8 mouse cellular contexts compared by ENCODE assay signal in the genomic region with DNA sequence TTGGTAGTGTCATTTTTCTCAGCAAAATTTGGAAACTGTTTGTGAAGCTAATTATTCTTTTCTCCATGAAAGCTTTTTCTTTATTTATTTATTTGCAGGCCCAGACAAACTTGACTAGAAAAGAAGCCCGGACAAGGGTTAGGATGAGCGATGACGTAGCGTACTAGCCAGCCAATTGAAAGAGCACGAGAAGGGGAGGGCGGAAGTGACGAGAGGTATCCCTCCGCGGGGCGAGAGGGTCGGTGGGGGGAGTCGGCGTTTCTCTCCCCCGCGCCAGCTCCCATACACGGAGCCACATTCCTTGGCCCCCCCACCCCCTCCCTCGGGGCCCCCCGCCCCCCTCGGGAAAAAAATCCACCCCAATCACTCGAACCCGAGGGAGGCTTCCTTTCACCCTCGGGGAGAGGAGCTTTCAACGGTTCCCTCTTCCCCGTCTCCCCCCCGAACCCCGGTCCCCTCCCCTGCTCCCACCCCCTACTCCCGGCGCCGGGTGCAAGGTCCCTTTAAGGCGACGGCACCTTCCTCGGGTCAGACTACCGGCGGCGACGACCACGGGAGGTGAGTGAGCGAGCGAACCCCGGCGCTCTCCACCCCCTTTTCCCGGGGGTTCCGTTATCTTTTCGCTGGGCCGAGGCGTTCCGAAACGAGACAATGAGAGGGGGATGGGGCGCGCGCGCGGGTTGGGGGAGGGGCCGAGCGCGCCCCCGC. TPM values are rescaled to one million over a fixed set of nuclear protein-coding genes. Genes with fewer than 3 reads are reported as not detected.
DNase-seq lines count a peak whose midpoint lies in the region; ATAC-seq and TF ChIP-seq lines count a peak whose summit lies in the region.

A gene (plus strand): TSS at position 385 of the 708 bp plus-strand sequence.

- 0 out of 2 replicates have a peak, but pooled peaks cover 3% of the 10 kb centered on the region for H3K9me3 ChIP-seq in heart, embryonic 12.5 days (replicated peaks)
- no peaks in the 10 kb centered on the region for H3K9me3 ChIP-seq in kidney, postnatal 0 days (replicated peaks; ENCODE audit: low read length)
- H3K9me3 ChIP-seq in liver, embryonic 11.5 days (ENCODE audit: control insufficient read depth, low read length) = no peaks in the 10 kb centered on the region
- no peaks in the 10 kb centered on the region for H3K9me3 ChIP-seq in stomach, embryonic 14.5 days (ENCODE audit: control insufficient read depth, low read depth, low read length)

- H3K4me2 ChIP-seq in heart, embryonic 12.5 days = peak within 1 kb of the TSS; percentile 74
- peak within 1 kb of the TSS; percentile 82 for H3K4me2 ChIP-seq in kidney, postnatal 0 days (ENCODE audit: low read length)
- peak within 1 kb of the TSS; percentile 69 for H3K4me2 ChIP-seq in liver, embryonic 11.5 days
- H3K4me2 ChIP-seq in stomach, embryonic 14.5 days (replicated peaks; ENCODE audit: low read depth, low read length) = peak within 1 kb of the TSS; percentile 55

- peak; percentile 96 for DNase-seq in CD4-positive helper T cell, adult 2 months (ENCODE audit: low read depth, low spot score)
- peak; percentile 97 for DNase-seq in brain, embryonic 18.5 days (ENCODE audit: low read depth, low spot score)
- DNase-seq in kidney, postnatal 0 days (ENCODE audit: low spot score) = peak; percentile 99
- DNase-seq in liver, embryonic 11.5 days (ENCODE audit: low spot score) = peak; percentile 97
- peak; percentile 94 for DNase-seq in naive thymus-derived CD4-positive, alpha-beta T cell, adult 2 months (ENCODE audit: low read depth)

- no peaks in the 10 kb centered on the region for H3K27me3 ChIP-seq in heart, embryonic 12.5 days (replicated peaks)
- no peaks in the 10 kb centered on the region for H3K27me3 ChIP-seq in kidney, postnatal 0 days (ENCODE audit: insufficient read depth, low read length)
- no peaks in the 10 kb centered on the region for H3K27me3 ChIP-seq in liver, embryonic 11.5 days (replicated peaks; ENCODE audit: control insufficient read depth, insufficient read depth, low read length)
- H3K27me3 ChIP-seq in stomach, embryonic 14.5 days (ENCODE audit: control insufficient read depth, insufficient read depth, low read length) = no peaks in the 10 kb centered on the region

- peak within 1 kb of the TSS; percentile 99 for H3K27ac ChIP-seq in heart, embryonic 12.5 days (ENCODE audit: poor library complexity, severe bottlenecking)
- peak within 1 kb of the TSS; percentile 99 for H3K27ac ChIP-seq in kidney, postnatal 0 days
- H3K27ac ChIP-seq in liver, embryonic 11.5 days (ENCODE audit: low read depth, low read length) = peak within 1 kb of the TSS; percentile 96
- peak within 1 kb of the TSS; percentile 97 for H3K27ac ChIP-seq in stomach, embryonic 14.5 days (ENCODE audit: low read length)

- H3K36me3 ChIP-seq in heart, embryonic 12.5 days = no peaks in the 10 kb centered on the region
- H3K36me3 ChIP-seq in kidney, postnatal 0 days (ENCODE audit: insufficient read depth, low read length) = no peaks in the 10 kb centered on the region
- H3K36me3 ChIP-seq in liver, embryonic 11.5 days (ENCODE audit: control insufficient read depth, insufficient read depth, low read length) = no peaks in the 10 kb centered on the region
- H3K36me3 ChIP-seq in stomach, embryonic 14.5 days (ENCODE audit: control insufficient read depth, insufficient read depth, low read length) = no peaks in the 10 kb centered on the region

- under 1% methylated on average over 47 of the region's 57 CpGs for WGBS in heart, embryonic 12.5 days
- 1% methylated on average over 28 of the region's 57 CpGs for WGBS in kidney, postnatal 0 days
- under 1% methylated on average over 54 of the region's 57 CpGs for WGBS in liver, embryonic 11.5 days
- WGBS in stomach, embryonic 14.5 days = under 1% methylated on average over 49 of the region's 57 CpGs

- no peak for TF ChIP-seq CTCF in kidney, postnatal 0 days (IDR thresholded peaks at IDR 0.05; ENCODE audit: low read depth)

- H3K4me1 ChIP-seq in heart, embryonic 12.5 days (replicated peaks) = peaks cover 26% of the 10 kb centered on the region
- H3K4me1 ChIP-seq in kidney, postnatal 0 days (replicated peaks; ENCODE audit: insufficient read depth, low read length) = peaks cover 7% of the 10 kb centered on the region
- peaks cover 20% of the 10 kb centered on the region for H3K4me1 ChIP-seq in liver, embryonic 11.5 days (replicated peaks; ENCODE audit: control insufficient read depth, insufficient read depth, low read length)
- 0 out of 2 replicates have a peak, but pooled peaks cover 6% of the 10 kb centered on the region for H3K4me1 ChIP-seq in stomach, embryonic 14.5 days (ENCODE audit: control insufficient read depth, insufficient read depth, low read length)

- peak within 1 kb of the TSS; percentile 78 for H3K4me3 ChIP-seq in heart, embryonic 12.5 days
- peak within 1 kb of the TSS; percentile 91 for H3K4me3 ChIP-seq in kidney, postnatal 0 days (replicated peaks; ENCODE audit: low read depth, low read length)
- peak within 1 kb of the TSS; percentile 76 for H3K4me3 ChIP-seq in liver, embryonic 11.5 days (ENCODE audit: low read depth, low read length)
- H3K4me3 ChIP-seq in stomach, embryonic 14.5 days (ENCODE audit: low read depth, low read length) = peak within 1 kb of the TSS; percentile 49

- peak; percentile 97 for ATAC-seq in erythroid progenitor cell, adult 5-6 weeks (replicated peaks; ENCODE audit: low FRiP score, poor library complexity, severe bottlenecking)
- peak; percentile 93 for ATAC-seq in heart, embryonic 12.5 days (ENCODE audit: insufficient number of reproducible peaks, low FRiP score)
- ATAC-seq in kidney, postnatal 0 days (replicated peaks; ENCODE audit: low FRiP score, low read depth) = peak; percentile 95
- ATAC-seq in liver, embryonic 11.5 days (replicated peaks; ENCODE audit: low FRiP score) = peak; percentile 91
- ATAC-seq in stomach, embryonic 14.5 days (ENCODE audit: insufficient number of reproducible peaks, insufficient read depth, low FRiP score, low read depth) = peak; percentile 93

- peak within 1 kb of the TSS; percentile 90 for H3K9ac ChIP-seq in heart, embryonic 12.5 days
- H3K9ac ChIP-seq in kidney, postnatal 0 days (ENCODE audit: low read depth, low read length) = peak within 1 kb of the TSS; percentile 97
- peak within 1 kb of the TSS; percentile 94 for H3K9ac ChIP-seq in liver, embryonic 11.5 days (ENCODE audit: low read depth, low read length)
- H3K9ac ChIP-seq in stomach, embryonic 14.5 days (replicated peaks; ENCODE audit: low read depth, low read length) = peak within 1 kb of the TSS; percentile 72

RNA-seq across cellular contexts. Expression of the gene that starts here (rescaled TPM):
- total RNA-seq in erythroid progenitor cell, adult 5-6 weeks (2015; ENCODE audit: low replicate concordance) = 24.1 and 54.5 TPM in 2 replicates
- total RNA-seq in erythroid progenitor cell, adult 5-6 weeks (2017; ENCODE audit: low replicate concordance) = 9.2 and 11.6 TPM in 2 replicates
- 12.3 and 12.8 TPM in 2 replicates for polyA plus RNA-seq in heart, embryonic 12.5 days (2016; fragmentation: Nextera tagmentation; extraction: Ambion mirVana)
- polyA plus RNA-seq in kidney, postnatal 0 days (2015; fragmentation: Nextera tagmentation; extraction: Ambion mirVana) = 14.1 and 14.6 TPM in 2 replicates
- polyA plus RNA-seq in liver, embryonic 11.5 days (2014; fragmentation: Nextera tagmentation; extraction: Ambion mirVana) = 12.2 and 12.7 TPM in 2 replicates
- 25.5 TPM in 2 replicates for polyA plus RNA-seq in stomach, embryonic 14.5 days (2014; fragmentation: Nextera tagmentation; extraction: Ambion mirVana)

Comparison
In these comparisons a context has a peak if more than half of its experiments do, and no peak if none do; other contexts are left out.
1. Peak in every context shown above with its lines: DNase-seq, ATAC-seq, H3K4me3 ChIP-seq and H3K27ac ChIP-seq.